Mouse (Mus musculus) intestine, embryonic 16.5 days (tissue): ENCODE data around the gene Rpl13a. TPM values are rescaled to one million over a fixed set of nuclear protein-coding genes. Genes with fewer than 3 reads are reported as not detected.
A peak's percentile ranks its signal among the peaks of the same experiment; 100 is the strongest.
"Not testable (repeated sequence)": the region's sequence is repeated elsewhere in the genome, so short reads cannot be mapped to it uniquely, and the experiment has no call there.

Experiments used
- ATAC-seq: fragments of 200-750 bp; cut with Nextera tagmentation; 2 replicates; pipeline ENCODE4 v1.8.0; 2017; ENCODE audit warnings: moderate TSS enrichment, moderate library complexity
- H3K27ac ChIP-seq: fragments of 300-500 bp; sonication (generic); 2 replicates; pipeline ENCODE4 v1.5.1; 2014; ENCODE audit warnings: mild to moderate bottlenecking, low read length
- H3K27me3 ChIP-seq: fragments of 300-500 bp; sonication (generic); replicated peaks from 2 replicates; pipeline ENCODE4 v1.6.1; 2014; ENCODE audit warnings: low read length, control low read depth, mixed read lengths; ENCODE audit not compliant: control insufficient read depth, insufficient read depth
- H3K36me3 ChIP-seq: fragments of 300-500 bp; sonication (generic); 2 replicates; pipeline ENCODE4 v1.6.1; 2014; ENCODE audit warnings: low read length, control low read depth; ENCODE audit not compliant: control insufficient read depth, insufficient read depth
- H3K4me1 ChIP-seq: fragments of 300-500 bp; sonication (generic); 2 replicates; pipeline ENCODE4 v1.6.1; 2014; ENCODE audit warnings: low read length, control low read depth, mixed read lengths; ENCODE audit not compliant: control insufficient read depth, insufficient read depth
- H3K4me2 ChIP-seq: fragments of 300-500 bp; sonication (generic); 2 replicates; pipeline ENCODE4 v1.6.1; 2014; ENCODE audit warnings: low read depth, low read length, control low read depth
- H3K4me3 ChIP-seq: fragments of 300-500 bp; sonication (generic); 2 replicates; pipeline ENCODE4 v1.5.1; 2014; ENCODE audit warnings: mild to moderate bottlenecking, low read length
- H3K9ac ChIP-seq: fragments of 300-500 bp; sonication (generic); 2 replicates; pipeline ENCODE4 v1.6.1; 2014; ENCODE audit warnings: low read depth, low read length
- H3K9me3 ChIP-seq: fragments of 300-500 bp; sonication (generic); 2 replicates; pipeline ENCODE4 v1.6.1; 2016; ENCODE audit warnings: low read length, control low read depth; ENCODE audit not compliant: control insufficient read depth
- WGBS: fragments of 180-500 bp; shearing (Covaris S2); extraction: QIAGEN DNeasy Blood & Tissue Kit; methylation state at CpG from one replicate; pipeline ENCODE4 v1.1.7; 2014; 5-methylcytosine and 5-hydroxymethylcytosine counted together
- polyA plus RNA-seq: library from polyadenylated mRNA; unstranded; fragments of >200 nt; fragmentation: Nextera tagmentation; extraction: Ambion mirVana; gene quantifications from 2 replicates; pipeline ENCODE4 v1.2.1, GENCODE M21; 2015

Rpl13a gene
- polyA plus RNA-seq, 1 experiment from 2014 or later = 1,311 TPM

DNA sequence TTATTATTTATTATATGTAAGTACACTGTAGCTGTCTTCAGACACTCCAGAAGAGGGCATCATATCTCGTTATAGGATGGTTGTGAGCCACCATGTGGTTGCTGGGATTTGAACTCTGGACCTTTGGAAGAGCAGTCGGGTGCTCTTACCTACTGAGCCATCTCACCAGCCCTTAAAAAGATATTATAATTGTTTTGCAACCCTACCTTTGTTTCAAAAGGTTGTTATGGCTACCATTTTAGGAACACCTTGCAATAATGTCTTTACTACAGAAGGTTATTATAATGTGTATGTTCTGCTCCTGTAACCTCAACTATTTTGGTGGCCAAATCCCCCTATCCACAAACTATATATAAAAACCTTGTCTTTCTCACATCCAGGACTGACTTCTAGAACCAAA is 24.5 kb upstream of the Rpl13a start:
- ATAC-seq, H3K27me3 ChIP-seq, H3K9ac ChIP-seq, H3K36me3 ChIP-seq, H3K27ac ChIP-seq, H3K9me3 ChIP-seq: not testable (repeated sequence)
- Histone ChIP-seq H3K4me2 (peak overlapping the region; percentile 74), H3K4me3 (peak overlapping the region; percentile 73), H3K4me1 (peaks cover 32% of the 10 kb centered on the region; the same call in 1 of the 2 replicates)
- 87% methylated on average over 2 of the region's 2 CpGs for WGBS

DNA sequence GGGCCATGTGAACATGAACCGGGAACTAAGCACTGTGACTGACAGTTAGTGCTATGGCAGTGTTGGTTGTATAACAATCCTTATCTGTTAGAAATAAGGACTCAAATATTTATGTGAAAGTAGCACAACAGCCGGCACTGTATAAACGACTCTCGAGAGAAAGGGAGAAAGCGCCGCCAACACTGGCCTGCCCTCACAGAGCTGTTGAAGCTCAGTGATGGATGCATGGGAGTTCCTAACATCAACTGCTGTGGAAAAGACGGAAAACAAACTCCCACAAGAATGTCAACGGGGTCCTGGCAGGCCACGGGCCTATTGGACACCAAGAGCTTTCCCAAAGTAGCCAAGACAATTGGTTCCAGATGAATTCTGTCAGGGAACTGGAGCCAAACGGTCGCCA is 22.7 kb upstream of the Rpl13a start:
- no peak overlapping the region for H3K4me2 ChIP-seq
- WGBS = 38% methylated on average over 11 of the region's 11 CpGs

DNA sequence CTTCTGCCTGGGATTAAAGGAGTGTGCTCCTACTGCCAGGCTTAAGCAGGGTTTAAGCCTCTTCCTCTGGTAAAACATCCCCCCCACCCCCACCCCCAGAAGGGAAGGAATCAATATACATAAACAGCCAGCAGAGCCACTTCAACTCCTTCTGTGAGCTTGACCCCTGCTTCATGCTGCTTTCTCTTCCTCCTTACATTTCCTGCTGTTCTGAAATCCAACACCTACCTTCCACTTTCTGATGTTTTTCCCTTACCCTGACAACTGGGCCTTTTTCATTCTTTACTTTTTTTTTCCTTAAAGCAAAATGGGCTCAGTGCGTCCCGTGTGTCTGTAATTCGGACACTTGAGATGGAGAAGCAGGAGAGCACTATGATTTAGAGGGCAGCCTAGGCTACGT is 21.8 kb upstream of the Rpl13a start:
- no peak overlapping the region for H3K4me3 ChIP-seq
- H3K36me3 ChIP-seq = peaks cover under 1% of the 10 kb centered on the region; the same call in 1 of the 2 replicates
- ATAC-seq = no peak
- H3K27me3 ChIP-seq = no peaks in the 10 kb centered on the region
- 0 out of 2 replicates have a peak overlapping the region, but pooled peaks have one; percentile 14 for H3K9ac ChIP-seq
- H3K27ac ChIP-seq = peak overlapping the region; percentile 77
- H3K4me1 ChIP-seq = peaks cover 34% of the 10 kb centered on the region; the same call in 1 of the 2 replicates
- H3K4me2 ChIP-seq = no peak overlapping the region
- 53% methylated on average over 4 of the region's 4 CpGs for WGBS
- no peaks in the 10 kb centered on the region for H3K9me3 ChIP-seq

More for the DNA sequence above, 22.7 kb upstream of the Rpl13a start:
- H3K36me3 ChIP-seq = no peaks in the 10 kb centered on the region
- H3K27me3 ChIP-seq = no peaks in the 10 kb centered on the region
- no peak overlapping the region for H3K4me3 ChIP-seq
- peaks cover 34% of the 10 kb centered on the region; the same call in 1 of the 2 replicates for H3K4me1 ChIP-seq
- no peak overlapping the region for H3K9ac ChIP-seq
- H3K9me3 ChIP-seq = no peaks in the 10 kb centered on the region
- ATAC-seq = no peak
- peak overlapping the region; percentile 77 for H3K27ac ChIP-seq

DNA sequence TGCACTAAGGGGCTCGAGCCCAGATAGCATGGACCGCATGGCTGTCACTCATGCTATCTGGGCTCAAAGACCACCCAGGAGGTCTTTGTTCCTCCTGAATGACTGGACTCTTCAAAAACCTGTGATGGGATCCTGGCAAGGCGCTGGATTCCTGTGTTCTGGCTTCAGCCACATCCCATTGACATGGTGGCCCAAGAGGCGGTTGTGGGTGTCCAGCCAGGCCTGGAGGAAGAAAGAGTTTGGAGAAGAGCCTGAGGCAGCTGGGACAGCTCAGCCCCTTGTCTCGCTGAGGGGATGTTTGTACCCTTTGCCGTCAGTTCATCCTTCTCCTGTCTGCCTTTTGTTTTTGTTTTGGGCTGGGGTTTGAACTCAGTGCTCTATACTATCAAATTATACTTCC is 21.0 kb upstream of the Rpl13a start:
- no peaks in the 10 kb centered on the region for H3K27me3 ChIP-seq
- no peak for ATAC-seq
- H3K9me3 ChIP-seq = no peaks in the 10 kb centered on the region
- peaks cover 27% of the 10 kb centered on the region; the same call in 1 of the 2 replicates for H3K4me1 ChIP-seq
- H3K36me3 ChIP-seq = peaks cover 6% of the 10 kb centered on the region; the same call in 1 of the 2 replicates
- no peak overlapping the region for H3K4me2 ChIP-seq
- H3K27ac ChIP-seq = peak overlapping the region; percentile 52; the same call in 1 of the 2 replicates
- 67% methylated on average over 6 of the region's 6 CpGs for WGBS
- H3K4me3 ChIP-seq = no peak overlapping the region
- no peak overlapping the region for H3K9ac ChIP-seq

DNA sequence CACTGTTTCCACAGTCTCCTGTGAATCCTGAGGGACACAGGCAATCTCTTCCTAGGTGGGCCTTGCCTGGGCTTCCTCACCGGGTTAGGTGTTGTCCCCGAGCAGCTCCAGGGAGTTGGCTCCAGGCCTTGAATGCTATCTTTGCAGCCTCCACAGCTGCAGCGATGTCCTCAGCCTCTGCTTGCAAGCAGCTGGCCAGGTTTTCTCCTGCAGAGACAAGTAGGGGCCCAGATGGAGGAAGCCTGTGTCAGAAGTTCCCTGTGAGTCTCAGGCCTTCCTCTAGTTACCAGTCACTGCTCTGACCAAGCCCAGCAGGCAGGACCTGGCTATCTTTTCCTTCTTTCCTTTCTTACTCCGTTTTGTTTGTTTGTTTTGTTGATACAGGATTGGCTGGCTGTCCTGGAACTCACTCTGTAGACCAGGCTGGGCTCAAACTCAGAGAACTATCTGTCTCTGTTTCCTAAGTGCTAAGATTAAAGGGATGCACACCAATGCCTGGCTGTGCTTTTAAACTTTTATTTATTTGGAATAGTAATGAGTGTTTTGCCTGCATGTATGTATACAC is 20.1 kb upstream of the Rpl13a start:
- WGBS = 53% methylated on average over 4 of the region's 4 CpGs
- Histone ChIP-seq H3K9ac (peak overlapping the region; percentile 12; the same call in 1 of the 2 replicates), H3K4me3 (no peak overlapping the region), H3K27ac (peak overlapping the region; percentile 8), H3K4me2 (no peak overlapping the region), H3K36me3 (peaks cover 11% of the 10 kb centered on the region; the same call in 1 of the 2 replicates), H3K27me3 (no peaks in the 10 kb centered on the region), H3K4me1 (peaks cover 26% of the 10 kb centered on the region; the same call in 1 of the 2 replicates), H3K9me3 (no peaks in the 10 kb centered on the region)
- no peak for ATAC-seq

DNA sequence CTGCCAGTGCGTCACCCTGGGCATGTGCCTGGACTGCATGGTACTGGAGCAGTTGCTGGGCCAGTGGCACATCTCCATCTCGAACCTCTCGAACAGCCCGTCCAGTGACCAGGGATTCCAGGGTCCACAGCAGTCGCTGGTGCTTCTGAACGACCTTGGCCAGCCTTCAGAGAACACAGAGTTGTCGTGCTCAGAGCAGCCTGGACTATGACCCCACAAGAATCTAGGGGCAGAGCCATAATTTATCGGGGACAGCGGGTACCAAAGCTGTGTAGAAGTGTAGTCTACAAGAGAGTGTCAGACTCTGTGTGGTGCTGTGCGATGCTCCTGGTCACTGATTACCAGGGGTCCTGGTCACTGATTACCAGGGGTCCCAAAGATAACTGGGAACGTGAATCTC is 19.3 kb upstream of the Rpl13a start:
- peaks cover 15% of the 10 kb centered on the region; the same call in 1 of the 2 replicates for H3K36me3 ChIP-seq
- H3K9me3 ChIP-seq = no peaks in the 10 kb centered on the region
- no peak overlapping the region for H3K9ac ChIP-seq
- no peak for ATAC-seq
- H3K27ac ChIP-seq = no peak overlapping the region
- peaks cover 21% of the 10 kb centered on the region; the same call in 1 of the 2 replicates for H3K4me1 ChIP-seq
- no peak overlapping the region for H3K4me3 ChIP-seq
- no peaks in the 10 kb centered on the region for H3K27me3 ChIP-seq
- no peak overlapping the region for H3K4me2 ChIP-seq
- WGBS = 72% methylated on average over 11 of the region's 11 CpGs

DNA sequence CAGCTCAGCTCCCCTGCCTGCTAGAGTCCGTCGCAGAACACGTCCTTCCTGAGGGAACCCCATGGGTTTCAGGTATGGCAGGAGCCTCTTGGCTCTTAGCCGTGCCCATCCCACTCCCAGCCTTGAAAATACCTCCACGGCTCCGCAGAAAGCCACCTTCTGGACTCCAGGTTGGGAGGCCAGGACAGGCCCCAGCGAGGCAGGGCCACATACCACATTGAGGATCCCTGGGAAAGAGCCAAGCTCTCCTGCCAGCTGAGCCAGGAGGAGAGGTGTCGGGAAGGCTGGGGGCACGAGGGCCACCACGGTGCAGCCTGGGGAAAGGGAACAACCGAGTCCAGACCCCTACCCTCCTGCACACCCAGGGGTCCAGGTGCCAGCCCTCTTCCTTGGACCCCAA is 18.7 kb upstream of the Rpl13a start:
- Histone ChIP-seq H3K36me3 (peaks cover 16% of the 10 kb centered on the region; the same call in 1 of the 2 replicates), H3K9ac (no peak overlapping the region), H3K27ac (no peak overlapping the region), H3K27me3 (no peaks in the 10 kb centered on the region), H3K9me3 (no peaks in the 10 kb centered on the region), H3K4me1 (peaks cover 21% of the 10 kb centered on the region; the same call in 1 of the 2 replicates), H3K4me3 (no peak overlapping the region), H3K4me2 (no peak overlapping the region)
- 95% methylated on average over 11 of the region's 11 CpGs for WGBS
- ATAC-seq = no peak

DNA sequence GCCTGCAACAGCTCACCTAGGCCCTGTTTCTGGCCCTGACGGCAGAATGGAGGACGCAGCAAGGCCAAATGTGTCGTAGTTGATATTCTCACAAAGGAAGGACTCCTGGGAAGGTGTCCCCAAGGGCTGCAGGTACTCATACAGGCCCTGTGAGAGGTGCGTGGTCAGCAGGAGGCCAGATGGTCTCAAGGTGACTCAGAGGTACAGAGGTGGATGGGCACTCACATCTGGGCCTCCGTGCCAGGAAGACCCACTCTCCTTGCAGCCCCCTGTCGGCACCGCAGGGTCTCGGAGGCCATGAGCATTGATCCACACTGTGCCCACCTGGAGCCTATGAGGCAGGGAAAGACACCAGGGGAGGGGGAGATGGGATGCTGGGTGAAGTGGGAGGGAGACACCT is 16.9 kb upstream of the Rpl13a start:
- H3K9ac ChIP-seq = no peak overlapping the region
- no peak for ATAC-seq

DNA sequence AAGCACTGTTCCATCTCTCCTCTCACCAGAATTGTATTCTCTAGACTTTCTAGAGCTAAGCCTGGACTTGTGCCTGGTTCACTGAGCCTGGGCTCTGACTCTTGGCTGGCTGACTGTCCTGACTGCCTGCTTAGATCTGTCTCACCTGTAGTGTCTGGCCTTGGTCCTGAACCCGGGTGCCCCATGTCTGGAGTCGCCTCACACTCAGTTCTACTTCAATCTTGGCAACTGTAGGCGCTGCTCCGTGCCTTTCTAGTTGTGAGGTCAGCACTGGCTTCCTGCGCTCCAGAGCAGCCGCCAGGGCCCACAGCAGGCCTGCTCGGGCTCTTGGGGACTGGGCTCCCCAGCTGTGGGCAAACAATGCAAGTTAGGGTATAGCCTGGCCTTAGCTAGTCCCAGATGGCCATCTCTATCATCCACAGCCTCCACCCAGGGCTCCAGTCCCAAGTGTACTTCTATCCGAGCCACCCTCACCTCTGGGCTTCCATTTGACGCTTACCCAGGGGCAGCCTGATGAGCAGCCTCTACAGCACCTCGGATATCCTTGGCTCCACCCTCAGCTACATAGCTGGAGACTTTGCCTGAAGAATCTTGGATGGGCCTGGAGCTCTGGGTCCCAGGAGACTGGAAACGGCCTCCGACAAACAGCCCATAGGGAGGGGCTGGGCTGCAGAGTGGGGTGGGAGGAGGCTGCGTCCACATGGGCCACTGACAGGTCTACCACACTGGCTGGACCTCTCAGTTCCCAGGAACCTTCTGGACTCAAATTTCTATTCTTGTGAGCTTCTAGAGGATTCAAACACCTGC is 16.0 kb upstream of the Rpl13a start:
- WGBS = 88% methylated on average over 13 of the region's 13 CpGs
- no peak for ATAC-seq
- Histone ChIP-seq H3K4me2 (no peak overlapping the region), H3K36me3 (peaks cover 16% of the 10 kb centered on the region), H3K4me1 (peaks cover 13% of the 10 kb centered on the region; the same call in 1 of the 2 replicates), H3K27ac (no peak overlapping the region), H3K9ac (no peak overlapping the region), H3K9me3 (no peaks in the 10 kb centered on the region), H3K27me3 (no peaks in the 10 kb centered on the region), H3K4me3 (no peak overlapping the region)

More for the DNA sequence above, 16.9 kb upstream of the Rpl13a start:
- Histone ChIP-seq H3K4me2 (no peak overlapping the region), H3K4me1 (peaks cover 18% of the 10 kb centered on the region; the same call in 1 of the 2 replicates), H3K36me3 (peaks cover 16% of the 10 kb centered on the region), H3K9me3 (no peaks in the 10 kb centered on the region), H3K27me3 (no peaks in the 10 kb centered on the region), H3K27ac (no peak overlapping the region), H3K4me3 (no peak overlapping the region)
- 95% methylated on average over 8 of the region's 8 CpGs for WGBS
